Mouse (Mus musculus) myocyte (in vitro differentiated cells): ENCODE measurements around the gene Tia1.

Experiments
- MYOG ChIP-seq, 3 experiments: IDR thresholded peaks; one replicate each; pipeline ENCODE4 v1.6.1; 2011; ENCODE audit warnings: control low read depth in 2 of 3, low read depth in 2 of 3, mild to moderate bottlenecking in 2 of 3; ENCODE audit not compliant: insufficient read length in 2 of 3, control insufficient read depth in 1 of 3, insufficient read depth in 1 of 3
- SRF ChIP-seq: IDR thresholded peaks from one replicate; pipeline ENCODE4 v1.6.1; 2011; ENCODE audit warnings: low read depth; ENCODE audit not compliant: control insufficient read depth, insufficient read length

DNA sequence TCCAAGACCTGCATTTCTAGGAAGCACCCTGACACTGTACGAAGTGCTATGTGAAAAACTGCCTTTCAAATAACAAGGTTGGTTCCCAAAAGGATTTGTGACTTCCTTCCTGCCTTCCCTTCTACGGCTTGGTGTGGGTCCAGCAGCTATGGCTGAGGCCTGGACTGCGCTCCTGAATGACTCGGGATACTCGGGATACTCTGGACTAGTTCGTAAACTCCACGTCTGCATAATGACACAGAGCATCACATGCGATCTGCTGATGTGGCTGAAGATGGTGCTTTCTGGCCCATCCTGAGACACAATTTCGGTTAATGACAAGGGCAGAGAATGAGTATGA lies 67.7 kb downstream of the Tia1 start:
- no peak for TF ChIP-seq MYOG (IDR thresholded peaks at IDR 0.05; ENCODE audit: control insufficient read depth in 1 of 3, insufficient read depth in 1 of 3, insufficient read length in 2 of 3, low read depth in 2 of 3)
- no peak for TF ChIP-seq SRF
